Mouse (Mus musculus): Measurements from ENCODE around the gene Rcn3. TPM values are rescaled to one million over a fixed set of nuclear protein-coding genes. Genes with fewer than 3 reads are reported as not detected.

Gene Rcn3
- polyA plus RNA-seq, 1 experiment from 2014 or later, result 326 TPM

DNA sequence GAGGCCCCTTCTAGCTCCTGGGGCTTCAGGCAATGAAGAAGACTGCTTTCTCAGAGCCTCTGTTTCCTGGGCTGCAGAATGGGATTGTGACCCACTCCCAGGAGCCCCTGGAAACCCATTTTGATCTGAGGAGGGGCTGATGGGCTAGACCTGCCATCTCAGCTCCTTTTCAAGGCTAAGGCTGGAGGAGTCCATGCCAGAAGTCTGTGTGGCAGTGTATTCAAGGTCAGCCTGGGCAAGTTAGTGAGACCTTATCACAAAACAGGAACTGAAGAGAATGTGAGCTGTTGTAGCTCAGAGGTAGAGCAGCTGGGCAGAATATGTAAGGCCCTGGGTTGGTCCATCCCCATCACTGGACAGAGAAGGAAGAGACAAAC lies 35.1 kb downstream of the Rcn3 start:
- Histone ChIP-seq H3K9ac (ENCODE audit: low read length) (no peak overlapping the region), H3K27ac (ENCODE audit: low read length) (no peak overlapping the region), H3K27me3 (ENCODE audit: control insufficient read depth, insufficient read depth, low read depth, low read length) (no peaks in the 10 kb centered on the region), H3K4me2 (ENCODE audit: low read depth, low read length) (no peak overlapping the region), H3K9me3 (ENCODE audit: control insufficient read depth, low read length) (no peaks in the 10 kb centered on the region), H3K4me1 (replicated peaks; ENCODE audit: control insufficient read depth, insufficient read depth, low read length) (peaks cover 9% of the 10 kb centered on the region), H3K4me3 (ENCODE audit: low read length) (no peak overlapping the region), H3K36me3 (ENCODE audit: control insufficient read depth, insufficient read depth, low read length) (no peaks in the 10 kb centered on the region)
- no peak for ATAC-seq (ENCODE audit: low read depth)

DNA sequence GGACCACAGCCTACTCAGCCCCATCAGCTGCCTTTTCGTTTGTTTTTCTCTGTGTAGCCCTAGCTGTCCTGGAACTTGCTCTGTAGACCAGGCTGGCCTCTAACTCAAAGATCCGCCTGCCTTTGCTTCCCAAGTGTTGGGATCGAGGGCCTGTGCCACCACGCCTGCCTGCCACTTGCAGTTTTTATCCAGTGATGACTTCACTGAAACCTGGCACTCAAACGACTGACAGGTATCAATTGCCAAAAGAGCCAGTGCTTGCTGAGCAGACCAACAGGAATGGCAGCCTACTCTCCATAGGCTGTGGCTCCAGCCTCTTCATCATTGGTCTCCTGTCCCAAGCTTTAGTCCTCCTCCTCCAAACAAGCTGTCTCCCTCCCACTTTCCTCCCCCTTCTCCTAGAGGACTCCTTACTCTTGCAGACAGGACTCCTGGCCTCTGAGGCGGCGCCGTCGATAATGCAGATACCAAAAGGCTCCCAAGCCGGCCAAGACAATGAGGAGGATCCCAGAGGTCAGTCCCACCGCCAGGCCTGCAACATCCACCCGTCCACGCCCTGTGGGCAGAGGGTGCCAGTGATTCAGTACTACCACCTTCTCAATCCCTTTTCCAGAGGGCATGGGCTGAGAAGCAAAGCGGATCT lies 35.6 kb downstream of the Rcn3 start:
- WGBS, result 60% methylated on average over 14 of the region's 14 CpGs
- no peaks in the 10 kb centered on the region for H3K9me3 ChIP-seq (ENCODE audit: control insufficient read depth, low read length)
- no peak overlapping the region for H3K9ac ChIP-seq (ENCODE audit: low read length)
- H3K4me1 ChIP-seq (replicated peaks; ENCODE audit: control insufficient read depth, insufficient read depth, low read length), result peaks cover 10% of the 10 kb centered on the region
- no peak for ATAC-seq (ENCODE audit: low read depth)
- no peak overlapping the region for H3K27ac ChIP-seq (ENCODE audit: low read length)
- no peaks in the 10 kb centered on the region for H3K36me3 ChIP-seq (ENCODE audit: control insufficient read depth, insufficient read depth, low read length)
- H3K4me3 ChIP-seq (ENCODE audit: low read length), result no peak overlapping the region
- no peaks in the 10 kb centered on the region for H3K27me3 ChIP-seq (ENCODE audit: control insufficient read depth, insufficient read depth, low read depth, low read length)
- no peak overlapping the region for H3K4me2 ChIP-seq (ENCODE audit: low read depth, low read length)

DNA sequence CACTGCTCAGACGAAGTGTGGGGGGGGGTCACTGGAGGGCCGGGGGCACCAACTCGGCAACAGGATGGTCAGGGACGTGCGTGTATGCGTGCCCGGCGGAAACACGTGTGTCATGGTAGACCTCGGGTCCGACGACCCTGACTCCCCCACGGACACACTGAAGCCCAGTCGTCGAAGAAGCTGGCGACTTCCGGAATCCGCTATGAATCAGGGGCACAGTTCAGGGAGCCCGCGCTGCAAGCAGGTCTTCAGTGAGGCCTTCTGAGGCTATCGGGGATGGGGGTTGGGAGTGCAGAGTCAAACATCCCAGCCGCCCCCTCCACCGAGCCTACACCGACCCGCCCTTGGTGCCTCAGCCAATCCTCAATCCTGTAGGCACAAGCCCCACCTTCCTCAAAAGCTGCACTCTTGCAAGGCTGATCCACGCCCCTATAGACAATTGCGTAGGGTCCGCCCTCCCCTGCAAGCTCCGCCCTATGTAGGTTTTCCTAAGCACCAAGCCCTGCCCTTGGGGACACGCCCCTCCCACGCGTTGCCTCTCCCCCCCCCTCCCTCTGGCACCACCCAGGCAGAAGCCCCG lies 38.0 kb downstream of the Rcn3 start:
- under 1% methylated on average over 33 of the region's 33 CpGs for whole genome bisulfite sequencing
- peak overlapping the region; percentile 100 for H3K27ac ChIP-seq (ENCODE audit: low read length)
- no peaks in the 10 kb centered on the region for H3K9me3 ChIP-seq (ENCODE audit: control insufficient read depth, low read length)
- peak; percentile 95 for ATAC-seq (ENCODE audit: low read depth)
- peak overlapping the region; percentile 90 for H3K4me3 ChIP-seq (ENCODE audit: low read length)
- peaks cover 19% of the 10 kb centered on the region for H3K4me1 ChIP-seq (replicated peaks; ENCODE audit: control insufficient read depth, insufficient read depth, low read length)
- H3K9ac ChIP-seq (ENCODE audit: low read length), result peak overlapping the region; percentile 76
- peaks cover 12% of the 10 kb centered on the region for H3K36me3 ChIP-seq (ENCODE audit: control insufficient read depth, insufficient read depth, low read length)
- no peaks in the 10 kb centered on the region for H3K27me3 ChIP-seq (ENCODE audit: control insufficient read depth, insufficient read depth, low read depth, low read length)
- H3K4me2 ChIP-seq (ENCODE audit: low read depth, low read length), result peak overlapping the region; percentile 74

DNA sequence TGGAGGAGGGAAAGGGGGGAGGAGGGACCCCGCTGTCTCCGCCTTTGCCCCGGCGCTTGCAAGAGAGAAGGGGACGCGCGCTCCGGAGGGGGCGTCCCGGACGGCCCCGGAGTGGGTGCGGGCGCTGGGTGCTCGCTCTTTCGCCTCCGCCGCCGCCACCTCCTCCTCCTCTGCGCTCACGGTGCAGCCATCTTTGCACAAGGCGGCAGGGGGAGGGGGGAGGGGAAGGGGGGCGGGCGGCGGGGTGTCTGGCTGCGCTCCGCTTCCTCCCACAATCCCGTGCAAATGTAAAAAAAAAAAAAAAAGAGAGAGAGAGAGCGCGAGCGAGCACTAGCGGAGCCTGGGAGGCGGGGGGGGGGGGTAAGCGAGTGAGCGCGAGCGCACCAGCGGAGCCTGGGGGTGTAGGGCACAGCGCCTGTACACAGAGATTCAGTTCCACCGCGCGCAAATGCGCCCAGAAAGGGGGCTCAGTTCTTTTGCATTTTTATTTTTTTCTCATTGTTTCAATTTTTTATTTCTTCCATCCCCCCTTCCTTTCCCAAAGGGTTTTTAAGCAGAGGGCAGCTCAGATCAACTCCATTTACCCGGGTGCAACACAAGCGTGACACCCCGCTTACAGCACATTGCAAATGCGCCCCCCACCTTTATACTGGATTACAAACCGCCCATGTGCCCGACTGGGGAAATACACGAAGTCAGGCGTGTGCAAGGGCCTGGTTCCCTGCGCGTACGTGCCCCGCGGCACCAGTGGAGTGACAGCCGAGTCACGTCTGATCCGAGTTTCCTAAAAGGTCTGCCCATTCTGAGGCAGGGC lies 38.7 kb downstream of the Rcn3 start:
- no peaks in the 10 kb centered on the region for H3K9me3 ChIP-seq (ENCODE audit: control insufficient read depth, low read length)
- H3K4me3 ChIP-seq (ENCODE audit: low read length), result peak overlapping the region; percentile 90
- peaks cover 19% of the 10 kb centered on the region for H3K4me1 ChIP-seq (replicated peaks; ENCODE audit: control insufficient read depth, insufficient read depth, low read length)
- under 1% methylated on average over 22 of the region's 59 CpGs for WGBS
- no peaks in the 10 kb centered on the region for H3K27me3 ChIP-seq (ENCODE audit: control insufficient read depth, insufficient read depth, low read depth, low read length)
- H3K27ac ChIP-seq (ENCODE audit: low read length), result peak overlapping the region; percentile 100
- H3K36me3 ChIP-seq (ENCODE audit: control insufficient read depth, insufficient read depth, low read length), result peaks cover 19% of the 10 kb centered on the region
- H3K4me2 ChIP-seq (ENCODE audit: low read depth, low read length), result peak overlapping the region; percentile 95
- H3K9ac ChIP-seq (ENCODE audit: low read length), result peak overlapping the region; percentile 76
- ATAC-seq (ENCODE audit: low read depth), result peak; percentile 62

DNA sequence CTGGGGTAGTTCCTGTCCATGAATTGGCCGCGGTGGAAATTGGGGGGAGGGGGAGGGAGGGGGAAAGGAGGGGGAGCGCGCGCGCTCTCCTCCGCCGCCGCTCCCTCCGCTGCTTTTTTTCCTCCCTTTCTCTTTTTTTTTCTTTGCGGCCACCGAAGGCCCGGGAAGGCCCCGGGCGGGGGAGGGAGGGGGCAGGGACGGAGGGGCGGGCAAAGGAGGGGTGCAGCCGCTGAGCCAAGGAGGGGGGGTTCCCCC lies 39.2 kb downstream of the Rcn3 start, which contains the start of gene Prr12:
Gene Prr12, minus strand, starts transcription at position 20 of the 255 bp plus-strand sequence.
- ATAC-seq (ENCODE audit: low read depth), result no peak

DNA sequence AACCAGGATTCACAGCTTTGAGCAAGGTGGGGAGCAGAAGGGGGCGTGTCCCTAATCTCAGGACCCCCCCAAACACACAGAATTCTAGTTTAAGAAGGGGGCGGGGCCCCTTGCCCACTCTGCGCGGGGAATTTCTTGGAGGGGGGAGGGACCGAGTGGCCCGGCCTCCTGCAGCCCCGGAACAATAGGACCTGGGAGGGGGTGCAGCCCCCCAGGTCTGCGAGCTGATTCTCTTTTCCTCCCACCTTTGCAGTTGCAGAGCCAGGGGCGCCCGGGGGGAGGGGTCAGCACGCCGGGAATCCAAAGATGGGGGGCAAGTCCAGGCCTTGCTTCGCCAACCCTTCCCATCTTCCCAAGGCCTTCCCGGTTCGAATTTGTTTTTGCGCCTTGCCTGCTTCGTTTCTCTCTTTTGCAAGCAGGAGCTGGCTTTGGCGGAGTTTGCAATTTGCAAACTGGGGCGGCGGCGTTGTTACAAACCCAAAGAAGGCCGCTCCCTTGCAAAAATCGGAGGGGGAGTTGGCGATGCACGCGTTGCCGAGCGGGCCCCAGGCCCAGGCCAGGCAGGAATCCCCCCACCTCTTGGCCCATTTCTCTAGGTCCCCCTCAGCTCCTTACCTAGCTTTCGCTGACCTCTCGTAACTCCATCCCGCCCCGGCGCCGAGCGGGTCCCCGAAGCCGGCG lies 39.7 kb downstream of the Rcn3 start:
- Histone ChIP-seq H3K27ac (ENCODE audit: low read length) (peak overlapping the region; percentile 100), H3K9me3 (ENCODE audit: control insufficient read depth, low read length) (no peaks in the 10 kb centered on the region), H3K4me2 (ENCODE audit: low read depth, low read length) (peak overlapping the region; percentile 95), H3K27me3 (ENCODE audit: control insufficient read depth, insufficient read depth, low read depth, low read length) (no peaks in the 10 kb centered on the region), H3K4me1 (replicated peaks; ENCODE audit: control insufficient read depth, insufficient read depth, low read length) (peaks cover 19% of the 10 kb centered on the region), H3K4me3 (ENCODE audit: low read length) (peak overlapping the region; percentile 90), H3K9ac (ENCODE audit: low read length) (peak overlapping the region; percentile 76), H3K36me3 (ENCODE audit: control insufficient read depth, insufficient read depth, low read length) (peaks cover 29% of the 10 kb centered on the region)
- no peak for ATAC-seq (ENCODE audit: low read depth)
- WGBS, result under 1% methylated on average over 38 of the region's 38 CpGs

More for the DNA sequence above, 39.2 kb downstream of the Rcn3 start, which contains the start of gene Prr12:
- WGBS, result 0% methylated on average over 10 of the region's 18 CpGs
- Histone ChIP-seq H3K4me3 (ENCODE audit: low read length) (peak within 1 kb of the TSS; percentile 90), H3K4me2 (ENCODE audit: low read depth, low read length) (peak within 1 kb of the TSS; percentile 95), H3K4me1 (replicated peaks; ENCODE audit: control insufficient read depth, insufficient read depth, low read length) (peaks cover 19% of the 10 kb centered on the region), H3K9me3 (ENCODE audit: control insufficient read depth, low read length) (no peaks in the 10 kb centered on the region), H3K36me3 (ENCODE audit: control insufficient read depth, insufficient read depth, low read length) (peaks cover 24% of the 10 kb centered on the region), H3K9ac (ENCODE audit: low read length) (peak within 1 kb of the TSS; percentile 76), H3K27me3 (ENCODE audit: control insufficient read depth, insufficient read depth, low read depth, low read length) (no peaks in the 10 kb centered on the region), H3K27ac (ENCODE audit: low read length) (peak within 1 kb of the TSS; percentile 100)

DNA sequence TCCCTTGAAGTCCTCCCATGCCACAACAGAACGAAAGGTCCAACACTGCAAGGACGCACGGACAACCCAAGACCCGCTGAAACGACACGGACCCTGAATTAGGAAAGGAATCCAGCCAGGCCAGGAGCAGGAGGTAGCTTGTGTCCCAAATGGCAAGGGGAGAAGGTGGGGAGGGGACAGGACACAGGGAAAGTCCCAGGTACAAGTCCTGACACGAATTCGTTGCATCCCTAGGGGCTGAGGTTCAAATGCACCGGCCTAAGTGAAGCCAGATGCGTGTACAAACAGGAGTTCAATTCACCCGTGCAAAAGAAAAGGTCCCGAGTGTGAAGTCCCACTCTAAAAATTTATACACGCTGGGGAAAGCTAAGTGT lies 40.4 kb downstream of the Rcn3 start:
- 2% methylated on average over 13 of the region's 13 CpGs for WGBS
- Histone ChIP-seq H3K27me3 (ENCODE audit: control insufficient read depth, insufficient read depth, low read depth, low read length) (no peaks in the 10 kb centered on the region), H3K9me3 (ENCODE audit: control insufficient read depth, low read length) (no peaks in the 10 kb centered on the region), H3K9ac (ENCODE audit: low read length) (peak overlapping the region; percentile 76), H3K36me3 (ENCODE audit: control insufficient read depth, insufficient read depth, low read length) (peaks cover 33% of the 10 kb centered on the region), H3K27ac (ENCODE audit: low read length) (peak overlapping the region; percentile 100), H3K4me2 (ENCODE audit: low read depth, low read length) (peak overlapping the region; percentile 95), H3K4me3 (ENCODE audit: low read length) (peak overlapping the region; percentile 90), H3K4me1 (replicated peaks; ENCODE audit: control insufficient read depth, insufficient read depth, low read length) (peaks cover 19% of the 10 kb centered on the region)
- ATAC-seq (ENCODE audit: low read depth), result no peak

DNA sequence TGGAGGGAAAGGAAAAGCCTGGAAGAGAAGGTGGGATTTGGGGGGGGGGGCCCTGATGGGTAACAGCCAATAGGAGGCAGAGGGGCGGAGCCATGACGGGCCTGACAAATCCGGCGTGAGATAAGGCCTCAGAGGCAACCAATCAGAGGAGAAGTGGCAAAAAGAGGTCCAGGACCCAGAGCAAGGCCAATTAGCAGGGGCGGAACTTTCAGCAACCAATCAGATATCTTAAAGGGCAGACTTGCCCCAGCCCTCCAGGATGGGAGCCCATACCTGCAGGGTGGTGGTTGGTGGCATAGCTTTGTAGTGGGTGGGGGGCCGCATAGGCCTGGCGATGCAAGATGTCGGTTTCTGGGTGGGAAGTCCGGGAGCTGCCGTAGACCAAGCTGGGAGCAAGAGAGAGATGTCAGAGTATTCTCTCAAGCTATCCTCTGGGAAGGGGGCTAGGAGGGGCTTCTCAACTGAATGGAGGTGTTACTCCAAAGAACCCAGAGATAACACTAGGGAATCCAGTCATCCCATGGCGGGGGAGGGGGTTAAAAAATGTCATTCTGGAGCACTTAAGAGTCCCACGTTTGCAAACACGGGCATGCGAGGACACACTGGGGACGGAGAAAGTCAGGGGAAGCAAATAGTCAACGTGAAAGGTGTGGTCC lies 40.9 kb downstream of the Rcn3 start:
- Histone ChIP-seq H3K27ac (ENCODE audit: low read length) (peak overlapping the region; percentile 100), H3K4me3 (ENCODE audit: low read length) (peak overlapping the region; percentile 90), H3K9me3 (ENCODE audit: control insufficient read depth, low read length) (no peaks in the 10 kb centered on the region), H3K27me3 (ENCODE audit: control insufficient read depth, insufficient read depth, low read depth, low read length) (no peaks in the 10 kb centered on the region), H3K4me2 (ENCODE audit: low read depth, low read length) (peak overlapping the region; percentile 95), H3K4me1 (replicated peaks; ENCODE audit: control insufficient read depth, insufficient read depth, low read length) (peaks cover 19% of the 10 kb centered on the region), H3K36me3 (ENCODE audit: control insufficient read depth, insufficient read depth, low read length) (peaks cover 38% of the 10 kb centered on the region), H3K9ac (ENCODE audit: low read length) (peak overlapping the region; percentile 76)
- 7% methylated on average over 16 of the region's 16 CpGs for WGBS
- ATAC-seq (ENCODE audit: low read depth), result peak; percentile 14
